Mouse (Mus musculus) ES-Bruce4 (cell line): Measurements from ENCODE around the gene Celf6. TPM values are rescaled to one million over a fixed set of nuclear protein-coding genes. Genes with fewer than 3 reads are reported as not detected.
A peak's percentile ranks its signal among the peaks of the same experiment; 100 is the strongest.

Experiments used
- H3K27ac ChIP-seq: 2 replicates; pipeline ENCODE4 v1.5.1; 2012; ENCODE audit warnings: low read length, inconsistent platforms; ENCODE audit not compliant: insufficient read depth
- H3K27me3 ChIP-seq: 2 replicates; pipeline ENCODE4 v1.6.1; 2012; ENCODE audit warnings: mild to moderate bottlenecking, low read length, inconsistent platforms; ENCODE audit not compliant: control insufficient read depth, poor library complexity, insufficient read depth, severe bottlenecking
- H3K36me3 ChIP-seq: 2 replicates; pipeline ENCODE4 v1.6.1; 2012; ENCODE audit warnings: inconsistent platforms, mild to moderate bottlenecking, low read length, moderate library complexity; ENCODE audit not compliant: control insufficient read depth, poor library complexity, insufficient read depth, severe bottlenecking
- H3K4me1 ChIP-seq: one replicate; pipeline ENCODE4 v1.8.1; 2011; ENCODE audit warnings: low read length; ENCODE audit not compliant: control insufficient read depth, insufficient read depth
- H3K4me3 ChIP-seq: 2 replicates; pipeline ENCODE4 v1.5.1; 2011; ENCODE audit warnings: low read depth, mild to moderate bottlenecking, low read length
- H3K9ac ChIP-seq: 2 replicates; pipeline ENCODE4 v1.6.1; 2012; ENCODE audit warnings: low read depth, mild to moderate bottlenecking, inconsistent platforms; ENCODE audit not compliant: poor library complexity, severe bottlenecking
- H3K9me3 ChIP-seq: replicated peaks from 2 replicates; pipeline ENCODE4 v1.6.1; 2012; ENCODE audit warnings: mild to moderate bottlenecking, low read length, inconsistent platforms; ENCODE audit not compliant: control insufficient read depth, poor library complexity, insufficient read depth, severe bottlenecking
- CTCF ChIP-seq: IDR thresholded peaks from one replicate; pipeline ENCODE4 v1.8.1; 2011; ENCODE audit warnings: low read depth, low read length
- EP300 ChIP-seq: IDR thresholded peaks from 2 replicates; pipeline ENCODE4 v1.6.1; 2011; ENCODE audit warnings: low read depth, low read length; ENCODE audit not compliant: insufficient read depth
- POLR2A ChIP-seq: IDR thresholded peaks from one replicate; pipeline ENCODE4 v1.8.1; 2011; ENCODE audit warnings: low read length; ENCODE audit not compliant: insufficient read depth
- polyA plus RNA-seq: library from polyadenylated mRNA; stranded (reverse); fragments of >200 nt; gene quantifications from 2 replicates; pipeline ENCODE4 v1.2.4, GENCODE M21; 2011; ENCODE audit warnings: low read depth; ENCODE audit not compliant: missing spikeins, insufficient read depth, insufficient read length

The Celf6 gene
- polyA plus RNA-seq, 1 experiment: 0.64 TPM

GRCm38 (mm10) chr9:59653371-59653770 is 75.7 kb downstream of the Celf6 start:
- no peaks in the 10 kb centered on the region for H3K27me3 ChIP-seq
- H3K9me3 ChIP-seq: no peaks in the 10 kb centered on the region
- H3K27ac ChIP-seq: peak overlapping the region; percentile 89
- no peaks in the 10 kb centered on the region for H3K4me1 ChIP-seq
- H3K9ac ChIP-seq: peak overlapping the region; percentile 64
- H3K36me3 ChIP-seq: peaks cover 11% of the 10 kb centered on the region
- TF ChIP-seq POLR2A (no peak), CTCF (no peak), EP300 (0 out of 2 replicates have a peak, but pooled peaks have one; percentile 47)
- H3K4me3 ChIP-seq: peak overlapping the region; percentile 24; the same call in 1 of the 2 replicates

DNA sequence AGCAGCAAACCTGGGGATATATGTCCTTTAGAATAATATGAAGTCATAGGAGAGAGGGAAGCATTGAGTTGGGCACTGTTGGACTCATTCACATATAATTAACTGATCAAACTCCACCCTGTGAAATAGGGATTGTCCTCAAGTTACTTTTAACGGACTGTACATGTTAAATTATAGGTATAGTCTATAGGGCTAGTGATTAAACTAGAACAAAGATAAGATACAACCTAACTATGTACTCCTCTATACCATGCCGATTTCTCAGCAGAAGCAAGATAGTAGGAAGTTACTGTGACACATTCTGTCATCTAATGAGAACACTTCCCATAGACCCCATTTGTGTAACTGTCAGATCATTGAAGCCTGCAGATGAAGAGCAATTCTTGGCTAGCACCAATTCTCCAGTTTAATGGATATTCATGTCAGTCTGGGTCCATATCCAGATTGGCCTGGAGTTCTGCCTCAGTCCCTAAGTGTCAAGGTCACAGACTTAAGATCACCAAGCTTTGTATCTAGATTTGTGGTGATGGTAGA is 76.8 kb downstream of the Celf6 start:
- Histone ChIP-seq H3K36me3 (peaks cover 10% of the 10 kb centered on the region), H3K4me1 (no peaks in the 10 kb centered on the region), H3K9ac (no peak overlapping the region), H3K27me3 (no peaks in the 10 kb centered on the region), H3K27ac (no peak overlapping the region), H3K4me3 (no peak overlapping the region), H3K9me3 (no peaks in the 10 kb centered on the region)
- TF ChIP-seq CTCF (no peak), POLR2A (no peak), EP300 (no peak)

DNA sequence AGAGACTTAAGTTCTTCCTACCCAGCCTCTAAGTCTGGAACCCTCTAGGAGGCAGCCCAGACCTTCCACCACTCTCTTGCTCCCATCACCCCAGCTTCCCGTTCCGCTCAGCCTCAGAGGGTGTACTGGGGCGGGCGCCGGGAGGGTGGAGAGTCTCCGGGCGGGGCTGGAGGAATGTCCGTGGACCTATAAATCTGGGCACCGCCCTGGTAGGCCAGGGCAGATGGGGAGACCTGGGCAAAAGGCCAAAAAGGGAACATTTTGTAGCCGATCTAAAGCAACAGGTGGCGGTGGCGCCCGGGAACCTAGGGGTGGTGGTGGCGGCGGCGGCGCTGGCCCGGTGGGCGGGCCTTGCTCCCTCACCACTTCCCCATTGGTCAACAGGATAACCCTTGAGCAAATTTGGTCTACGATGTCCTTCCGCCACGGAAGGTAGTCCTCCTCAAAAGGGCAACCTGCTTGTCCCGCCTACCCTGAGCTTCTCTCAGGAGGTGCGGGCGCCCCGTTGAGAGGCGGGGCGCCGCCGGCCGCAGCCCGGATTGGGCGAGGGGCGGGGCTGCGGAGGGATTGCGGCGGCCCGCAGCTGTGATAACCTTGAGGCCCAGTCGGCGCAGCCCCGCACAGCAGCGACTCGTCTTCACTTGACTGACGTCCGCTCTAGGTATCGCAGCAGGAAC is 78.4 kb downstream of the Celf6 start, which contains the start of gene Pkm:
Gene Pkm (plus strand): TSS at position 411 of the 677 bp plus-strand sequence.
- peaks cover 19% of the 10 kb centered on the region for H3K36me3 ChIP-seq
- H3K4me3 ChIP-seq: peak within 1 kb of the TSS; percentile 93
- no peaks in the 10 kb centered on the region for H3K4me1 ChIP-seq
- no peaks in the 10 kb centered on the region for H3K27me3 ChIP-seq
- H3K27ac ChIP-seq: peak within 1 kb of the TSS; percentile 92
- peak within 1 kb of the TSS; percentile 89 for H3K9ac ChIP-seq
- TF ChIP-seq POLR2A: peak; percentile 100
- TF ChIP-seq EP300: 0 out of 2 replicates have a peak, but pooled peaks have one; percentile 41
- TF ChIP-seq CTCF: no peak
- no peaks in the 10 kb centered on the region for H3K9me3 ChIP-seq

Other genes starting within 250 kb of the Celf6 start
- gene Bbs4, start 224.4 kb upstream of the Celf6 start, polyA plus RNA-seq: 12.2 and 13.0 TPM in 2 replicates
- gene Arih1, start 91.3 kb upstream of the Celf6 start, polyA plus RNA-seq: 127 and 152 TPM in 2 replicates
- gene Hexa, start 38.4 kb upstream of the Celf6 start, polyA plus RNA-seq: 75.6 and 81.1 TPM in 2 replicates
- not detected in 2 replicates for gene Tmem202, start 38.1 kb upstream of the Celf6 start, polyA plus RNA-seq
- gene Parp6, start 39.4 kb downstream of the Celf6 start, polyA plus RNA-seq: 28.3 and 30.9 TPM in 2 replicates
- gene Pkm, start 78.5 kb downstream of the Celf6 start, polyA plus RNA-seq: 2,048 and 2,433 TPM in 2 replicates
- gene Gramd2, start 102.2 kb downstream of the Celf6 start, polyA plus RNA-seq: 4.5 and 5.2 TPM in 2 replicates
- 16.3 and 21.2 TPM in 2 replicates for gene Senp8, start 172.8 kb downstream of the Celf6 start, polyA plus RNA-seq
- gene Myo9a, start 173.0 kb downstream of the Celf6 start, polyA plus RNA-seq: 17.6 and 24.5 TPM in 2 replicates